Mouse (Mus musculus): Measurements from ENCODE around the gene Kcna2.

Gene Kcna2

DNA sequence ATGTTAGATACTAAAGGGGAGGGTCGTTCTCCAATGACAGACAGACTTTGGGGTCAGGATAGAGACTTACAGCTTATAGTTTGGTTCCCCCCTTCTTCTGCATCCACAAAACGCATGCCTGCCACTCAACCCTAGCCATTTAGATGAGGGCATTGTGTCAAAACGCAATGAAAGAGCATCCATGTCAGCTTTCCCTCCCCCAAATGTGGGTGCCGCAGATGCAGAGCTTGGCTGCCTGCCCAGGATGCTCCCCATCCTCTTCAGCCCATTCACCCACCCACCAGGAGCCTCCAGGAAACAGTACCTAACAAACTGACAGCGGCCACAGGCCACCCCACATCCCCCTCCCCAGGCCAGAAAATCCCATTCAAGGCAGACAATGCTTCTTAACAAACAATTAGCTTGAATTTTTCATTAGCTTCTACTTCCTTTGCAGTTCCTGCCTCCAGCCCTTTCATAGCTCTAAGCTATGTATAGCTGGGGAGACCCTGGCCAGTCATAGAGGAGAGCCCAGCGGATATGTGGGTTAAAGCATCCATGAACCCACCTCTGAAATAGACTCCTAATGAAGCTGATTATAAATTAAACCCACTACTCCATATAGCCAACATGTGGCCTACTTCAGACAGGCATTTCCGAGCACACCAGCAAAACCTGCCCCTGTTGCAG, 50.1 kb downstream of the Kcna2 start:
- CTCF ChIA-PET = interaction anchor here (0.7 kb wide), 1 partner anchor 18 kb away, joined by 3 read pairs; no protein-coding TSS in a partner anchor

DNA sequence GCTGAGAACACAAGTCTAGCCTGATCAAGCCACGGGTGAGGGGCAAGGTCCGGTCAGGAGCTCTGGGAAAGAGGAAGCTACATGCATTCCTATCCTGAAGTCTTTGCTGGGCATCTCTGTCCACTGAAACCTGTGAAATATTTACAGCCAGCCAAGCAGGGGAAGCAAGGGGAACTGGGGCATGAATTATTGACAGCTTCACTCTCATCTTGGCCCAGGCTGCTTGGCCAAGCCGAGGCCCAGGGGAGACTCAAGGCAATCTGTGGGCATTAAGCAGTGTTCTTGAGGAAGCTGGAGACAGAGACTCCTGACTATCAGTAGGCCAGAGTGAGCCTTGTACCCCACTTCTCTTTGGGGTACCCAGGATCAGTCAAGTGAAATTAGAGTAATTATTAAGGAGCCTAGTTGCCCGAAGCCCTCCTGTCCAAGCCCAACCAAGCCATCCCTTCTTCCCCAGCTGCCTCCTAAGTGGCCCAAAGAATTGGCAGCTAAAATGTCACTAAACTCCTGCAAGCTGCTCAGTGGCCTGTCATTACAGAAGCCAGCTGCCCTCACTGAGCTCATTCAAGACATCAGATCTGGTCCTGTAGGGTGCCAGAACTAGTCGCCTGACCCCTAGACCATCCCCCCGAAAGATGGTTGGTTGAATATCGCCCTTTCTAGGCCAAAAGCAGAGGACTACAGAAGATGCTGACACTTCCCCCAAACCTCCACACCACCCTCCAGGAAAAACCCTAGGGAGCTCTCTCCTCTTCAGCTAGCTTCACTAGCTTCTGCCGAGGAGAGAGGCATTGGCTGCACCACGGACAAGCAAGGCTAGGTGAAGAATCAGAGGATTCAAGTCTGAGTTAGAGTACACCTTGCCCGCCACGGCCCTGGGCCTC, 53.1 kb downstream of the Kcna2 start:
- CTCF ChIA-PET = no interaction called here

DNA sequence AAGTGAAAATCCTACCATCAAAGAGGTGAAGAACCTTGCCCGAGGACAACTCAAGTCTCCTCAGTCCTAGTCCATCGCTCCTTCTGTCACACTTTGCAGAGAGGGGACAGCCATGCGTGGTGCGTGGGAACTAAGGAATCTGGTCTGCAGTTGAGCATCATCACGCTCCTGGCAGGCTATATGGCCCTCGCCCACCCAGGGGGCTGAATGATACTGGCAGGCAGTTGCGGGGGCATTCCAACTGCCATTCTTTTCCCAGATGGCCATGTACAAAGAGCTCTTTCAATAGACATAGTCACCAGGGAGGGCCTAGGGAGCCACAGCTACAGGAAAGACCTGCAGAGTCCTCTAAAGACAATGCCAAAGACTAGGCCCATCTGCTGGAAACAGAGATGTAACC, 57.9 kb downstream of the Kcna2 start:
- CTCF ChIA-PET = no interaction called here

DNA sequence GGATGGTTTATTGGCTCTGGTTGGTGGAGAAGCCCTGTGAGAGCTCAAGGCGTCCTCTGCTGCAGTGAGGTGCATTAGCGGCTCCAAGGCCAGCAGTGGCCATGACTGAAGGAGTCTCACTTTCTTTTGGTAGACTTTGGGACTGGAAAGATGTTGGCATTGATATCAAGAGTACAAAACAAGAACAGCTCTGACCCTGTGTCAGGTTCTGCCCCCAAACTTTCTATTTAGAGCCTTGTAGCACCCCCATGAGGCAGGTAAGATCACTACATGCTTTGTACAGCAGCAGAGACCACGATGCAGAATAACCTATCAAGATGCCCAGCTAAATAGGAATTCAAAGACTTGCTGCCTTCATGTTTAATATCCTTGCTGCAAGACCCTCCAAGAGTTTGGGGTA, 58.5 kb downstream of the Kcna2 start:
- CTCF ChIA-PET = no interaction called here

DNA sequence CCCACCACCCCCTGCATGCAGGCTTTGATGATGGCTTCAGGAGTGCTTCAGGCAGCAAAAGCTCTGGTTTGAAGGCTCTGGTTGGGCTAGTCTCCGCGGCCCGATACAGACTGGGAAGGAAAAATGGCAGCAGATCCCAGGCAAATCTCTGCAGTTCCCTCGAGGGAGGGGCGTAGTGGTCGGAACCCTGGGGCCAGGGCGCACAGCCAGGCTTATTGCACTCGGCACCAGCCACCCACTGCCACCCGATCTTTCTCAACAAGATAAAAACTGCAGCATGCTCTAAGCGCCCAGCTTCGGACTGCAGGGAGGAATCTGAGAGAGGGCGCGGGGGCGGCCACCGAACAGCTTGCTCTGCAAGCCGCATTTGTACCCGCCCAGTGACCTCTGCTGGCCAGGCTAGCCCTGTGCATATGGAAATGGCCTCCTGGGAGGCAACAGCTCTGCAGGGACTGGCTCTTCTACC, 58.9 kb downstream of the Kcna2 start:
- CTCF ChIA-PET = no interaction called here

DNA sequence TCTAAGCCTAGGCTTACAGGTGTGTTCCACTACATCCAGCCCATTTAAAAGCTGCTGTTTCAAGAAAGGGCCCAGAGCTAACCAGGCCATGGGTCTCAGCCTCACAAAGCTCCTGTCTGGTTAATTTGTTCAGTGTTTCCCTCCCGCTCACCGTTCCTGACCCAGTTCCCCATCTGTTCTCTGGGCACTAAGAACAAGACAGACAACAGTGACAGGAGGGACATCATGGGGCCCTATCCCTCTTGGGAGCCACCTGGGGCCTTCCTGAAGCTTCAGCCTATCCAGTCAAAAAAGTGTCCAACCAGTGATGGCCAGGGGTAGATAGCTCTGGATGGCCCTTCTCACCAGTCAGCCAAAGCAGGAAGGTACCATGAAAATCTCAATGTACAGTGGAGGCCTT, 61.8 kb downstream of the Kcna2 start:
- CTCF ChIA-PET = interaction anchor here (0.6 kb wide), 1 partner anchor 96 kb away, joined by 4 read pairs; no protein-coding TSS in a partner anchor
